7 mouse cellular contexts compared by ENCODE assay signal in genomic region chr4:3083161-3084020, GRCm38 (mm10).
DNase-seq lines count a peak whose midpoint lies in the region; ATAC-seq lines count a peak whose summit lies in the region.

No protein-coding gene starts in this region.

- H3K9me3 ChIP-seq in forebrain, embryonic 14.5 days (replicated peaks; ENCODE audit: control insufficient read depth, low read length) = peaks cover 77% of the 10 kb centered on the region
- peaks cover 18% of the 10 kb centered on the region for H3K9me3 ChIP-seq in intestine, embryonic 15.5 days
- peaks cover 97% of the 10 kb centered on the region for H3K9me3 ChIP-seq in midbrain, embryonic 12.5 days

- H3K27ac ChIP-seq in forebrain, embryonic 14.5 days (ENCODE audit: low read depth, low read length) = no peak overlapping the region
- no peak overlapping the region for H3K27ac ChIP-seq in intestine, embryonic 15.5 days
- no peak overlapping the region for H3K27ac ChIP-seq in midbrain, embryonic 12.5 days (replicated peaks)

- ATAC-seq in forebrain, embryonic 14.5 days = peak; percentile 30
- peak; percentile 55 for ATAC-seq in intestine, embryonic 15.5 days
- ATAC-seq in midbrain, embryonic 12.5 days (ENCODE audit: low FRiP score, low read depth) = peak; percentile 41

- H3K4me2 ChIP-seq in forebrain, embryonic 14.5 days (ENCODE audit: low read length) = no peak overlapping the region
- H3K4me2 ChIP-seq in intestine, embryonic 15.5 days (replicated peaks) = no peak overlapping the region
- no peak overlapping the region for H3K4me2 ChIP-seq in midbrain, embryonic 12.5 days (replicated peaks)

- H3K27me3 ChIP-seq in forebrain, embryonic 14.5 days (replicated peaks; ENCODE audit: control insufficient read depth, insufficient read depth, low read length) = no peaks in the 10 kb centered on the region
- no peaks in the 10 kb centered on the region for H3K27me3 ChIP-seq in intestine, embryonic 15.5 days (replicated peaks)
- H3K27me3 ChIP-seq in midbrain, embryonic 12.5 days = no peaks in the 10 kb centered on the region

- peak; percentile 39 for DNase-seq in urinary bladder, postnatal 10 days (ENCODE audit: low spot score)
- DNase-seq in urinary bladder, postnatal 36 days (ENCODE audit: low spot score in 2 of 2) = no peak
- DNase-seq in forebrain, embryonic 14.5 days (ENCODE audit: low spot score) = no peak
- peak; percentile 1 to 4 for DNase-seq in thymus, postnatal 36 days
- no peak for DNase-seq in layer of hippocampus, adult 11-12 months (ENCODE audit: low spot score)

- no peaks in the 10 kb centered on the region for H3K4me1 ChIP-seq in forebrain, embryonic 14.5 days (ENCODE audit: control insufficient read depth, insufficient read depth, low read length)
- no peaks in the 10 kb centered on the region for H3K4me1 ChIP-seq in intestine, embryonic 15.5 days (replicated peaks)
- H3K4me1 ChIP-seq in midbrain, embryonic 12.5 days = no peaks in the 10 kb centered on the region

- H3K9ac ChIP-seq in forebrain, embryonic 14.5 days (ENCODE audit: low read length) = no peak overlapping the region
- no peak overlapping the region for H3K9ac ChIP-seq in intestine, embryonic 15.5 days
- H3K9ac ChIP-seq in midbrain, embryonic 12.5 days (replicated peaks) = no peak overlapping the region

- WGBS in forebrain, embryonic 14.5 days = 57% methylated on average over 8 of the region's 8 CpGs
- WGBS in intestine, embryonic 15.5 days = 52% methylated on average over 8 of the region's 8 CpGs
- WGBS in midbrain, embryonic 12.5 days = 51% methylated on average over 8 of the region's 8 CpGs

- H3K4me3 ChIP-seq in forebrain, embryonic 14.5 days (ENCODE audit: low read depth, low read length) = no peak overlapping the region
- no peak overlapping the region for H3K4me3 ChIP-seq in intestine, embryonic 15.5 days (replicated peaks)
- no peak overlapping the region for H3K4me3 ChIP-seq in midbrain, embryonic 12.5 days

- H3K36me3 ChIP-seq in forebrain, embryonic 14.5 days (ENCODE audit: control insufficient read depth, insufficient read depth, low read length) = no peaks in the 10 kb centered on the region
- H3K36me3 ChIP-seq in intestine, embryonic 15.5 days = no peaks in the 10 kb centered on the region
- H3K36me3 ChIP-seq in midbrain, embryonic 12.5 days = no peaks in the 10 kb centered on the region

Comparison
In these comparisons a context has a peak if more than half of its experiments do, and no peak if none do; other contexts are left out.
1. DNase-seq: peak in urinary bladder, postnatal 10 days (single experiment) and thymus, postnatal 36 days (2 of 2); none in urinary bladder, postnatal 36 days (0 of 2), forebrain, embryonic 14.5 days (single experiment) and layer of hippocampus, adult 11-12 months (single experiment).
2. Peak in every context shown above with its lines, with median percentiles within 50 percentile points of each other: ATAC-seq.